Mouse (Mus musculus): ENCODE measurements around the gene Rfx7. TPM values are rescaled to one million over a fixed set of nuclear protein-coding genes. Genes with fewer than 3 reads are reported as not detected.
"Not testable (repeated sequence)": the region's sequence is repeated elsewhere in the genome, so short reads cannot be mapped to it uniquely, and the experiment has no call there.

Gene Rfx7
- polyA plus RNA-seq, 1 experiment from 2014 or later, result 21.3 TPM

DNA sequence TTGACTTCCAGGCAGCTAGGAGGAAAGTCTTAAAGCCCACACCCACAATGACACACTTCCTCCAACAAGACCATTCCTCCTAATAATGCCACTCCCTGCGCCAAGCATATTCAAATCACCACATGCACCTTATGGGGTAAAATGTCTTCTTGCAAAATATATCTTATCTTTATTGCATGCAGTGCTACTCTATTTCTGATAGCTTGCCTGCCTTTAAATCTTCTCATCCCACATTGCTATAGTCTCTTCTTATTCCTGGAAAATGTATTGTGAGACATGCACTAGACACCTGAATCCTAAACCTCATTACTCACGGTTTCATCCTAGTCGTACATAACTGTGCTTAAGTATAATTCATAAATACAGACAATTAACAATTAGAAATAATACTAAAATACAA lies 31.2 kb downstream of the Rfx7 start:
- no peak overlapping the region for H3K9ac ChIP-seq
- WGBS, result 94% methylated on average over 3 of the region's 3 CpGs
- no peak overlapping the region for H3K4me2 ChIP-seq (replicated peaks)
- no peaks in the 10 kb centered on the region for H3K27me3 ChIP-seq
- no peaks in the 10 kb centered on the region for H3K36me3 ChIP-seq
- H3K4me3 ChIP-seq, result no peak overlapping the region
- no peak for ATAC-seq (ENCODE audit: low FRiP score)
- H3K27ac ChIP-seq, result no peak overlapping the region
- H3K4me1 ChIP-seq, result no peaks in the 10 kb centered on the region
- H3K9me3 ChIP-seq (replicated peaks), result no peaks in the 10 kb centered on the region; the same call in 1 of the 2 replicates

- H3K4me1 ChIP-seq, result no peaks in the 10 kb centered on the region
- H3K4me3 ChIP-seq, result no peak overlapping the region
- H3K9me3 ChIP-seq (replicated peaks), result no peaks in the 10 kb centered on the region; the same call in 1 of the 2 replicates
- no peak overlapping the region for H3K4me2 ChIP-seq (replicated peaks)
- no peaks in the 10 kb centered on the region for H3K27me3 ChIP-seq
- H3K36me3 ChIP-seq, result no peaks in the 10 kb centered on the region
- WGBS, result 39% methylated on average over 2 of the region's 2 CpGs
- no peak overlapping the region for H3K9ac ChIP-seq
- ATAC-seq (ENCODE audit: low FRiP score), result no peak
- no peak overlapping the region for H3K27ac ChIP-seq
Measured at GRCm38 (mm10) chr9:72567116-72567515, 35.1 kb downstream of the Rfx7 start.

- no peak for ATAC-seq (ENCODE audit: low FRiP score)
- H3K36me3 ChIP-seq, result no peaks in the 10 kb centered on the region
- H3K27ac ChIP-seq, result no peak overlapping the region
- no peaks in the 10 kb centered on the region for H3K9me3 ChIP-seq (replicated peaks)
- H3K4me2 ChIP-seq (replicated peaks), result no peak overlapping the region
- no peak overlapping the region for H3K9ac ChIP-seq
- H3K27me3 ChIP-seq, result no peaks in the 10 kb centered on the region
- whole genome bisulfite sequencing, result 39% methylated on average over 3 of the region's 3 CpGs
- no peak overlapping the region for H3K4me3 ChIP-seq
- H3K4me1 ChIP-seq, result no peaks in the 10 kb centered on the region
Measured at GRCm38 (mm10) chr9:72580216-72580615, 48.2 kb downstream of the Rfx7 start.

DNA sequence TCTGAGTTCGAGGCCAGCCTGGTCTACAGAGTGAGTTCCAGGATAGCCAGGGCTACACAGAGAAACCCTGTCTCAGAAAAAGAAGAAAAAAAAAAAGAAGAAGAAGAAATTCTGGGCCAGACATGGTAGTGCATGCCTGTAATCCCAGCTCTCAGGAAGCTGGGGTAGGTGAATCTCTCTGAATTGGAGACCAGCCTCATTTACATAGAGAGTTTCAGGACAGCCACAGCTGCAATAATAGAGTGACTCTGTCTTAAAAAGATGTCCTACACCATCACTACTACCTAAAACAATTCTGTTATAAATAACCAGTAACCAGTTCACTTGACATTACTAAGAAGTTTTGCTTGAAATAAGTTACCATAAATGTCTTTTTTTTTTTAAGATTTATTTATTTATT lies 58.8 kb downstream of the Rfx7 start:
- no peak overlapping the region for H3K4me2 ChIP-seq (replicated peaks)
- no peak for ATAC-seq (ENCODE audit: low FRiP score)
- WGBS, result 94% methylated on average over 1 of the region's 1 CpGs
- no peak overlapping the region for H3K27ac ChIP-seq
- H3K4me1 ChIP-seq, result no peaks in the 10 kb centered on the region
- H3K27me3 ChIP-seq, result no peaks in the 10 kb centered on the region
- H3K36me3 ChIP-seq, result 0 out of 2 replicates have a peak, but pooled peaks cover 4% of the 10 kb centered on the region
- no peak overlapping the region for H3K9ac ChIP-seq
- no peak overlapping the region for H3K4me3 ChIP-seq
- H3K9me3 ChIP-seq (replicated peaks), result no peaks in the 10 kb centered on the region

DNA sequence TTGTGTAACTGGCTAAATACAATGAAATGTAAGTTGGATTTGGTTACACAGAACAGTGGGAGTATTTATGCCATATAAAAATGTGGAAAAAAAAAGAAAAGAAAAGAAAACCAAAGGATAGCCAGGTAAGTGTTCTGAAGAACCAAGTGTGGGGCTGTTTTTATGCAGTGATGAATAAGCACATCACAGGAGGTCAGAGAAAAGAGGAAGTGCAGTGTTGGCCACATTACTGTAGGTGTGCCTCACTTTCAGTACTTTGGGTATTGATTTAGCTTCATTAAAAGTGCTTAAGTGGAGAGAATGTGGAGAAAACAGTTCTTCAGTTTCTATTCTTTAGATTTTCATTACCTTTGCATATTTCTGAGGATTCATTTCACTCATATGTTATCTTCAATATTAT lies 60.0 kb downstream of the Rfx7 start:
- no peak for ATAC-seq (ENCODE audit: low FRiP score)
- no peaks in the 10 kb centered on the region for H3K4me1 ChIP-seq
- no peak overlapping the region for H3K9ac ChIP-seq
- 0 out of 2 replicates have a peak, but pooled peaks cover 4% of the 10 kb centered on the region for H3K36me3 ChIP-seq
- no peak overlapping the region for H3K27ac ChIP-seq
- no peaks in the 10 kb centered on the region for H3K27me3 ChIP-seq
- H3K4me2 ChIP-seq (replicated peaks), result no peak overlapping the region
- no peaks in the 10 kb centered on the region for H3K9me3 ChIP-seq (replicated peaks)
- H3K4me3 ChIP-seq, result no peak overlapping the region

DNA sequence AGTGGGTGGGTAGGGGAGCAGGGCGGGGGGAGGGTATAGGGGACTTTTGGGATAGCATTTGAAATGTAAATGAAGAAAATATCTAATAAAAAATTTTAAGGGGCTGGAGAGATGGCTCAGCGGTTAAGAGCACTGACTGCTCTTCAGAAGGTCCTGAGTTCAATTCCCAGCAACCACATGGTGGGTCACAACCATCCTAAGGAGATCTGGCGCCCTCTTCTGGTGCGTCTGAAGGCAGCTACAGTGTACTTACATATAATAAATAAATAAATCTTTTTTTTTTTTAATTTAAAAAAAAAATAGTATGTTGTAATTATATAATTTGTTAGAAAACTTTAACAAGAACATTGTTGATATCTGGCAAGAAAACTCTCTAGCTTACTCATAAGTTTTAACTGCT lies 62.6 kb downstream of the Rfx7 start:
- WGBS, result 82% methylated on average over 4 of the region's 4 CpGs
- H3K4me3 ChIP-seq; H3K27me3 ChIP-seq; H3K27ac ChIP-seq; H3K4me2 ChIP-seq (replicated peaks); ATAC-seq (ENCODE audit: low FRiP score); H3K9ac ChIP-seq; H3K4me1 ChIP-seq; H3K36me3 ChIP-seq; H3K9me3 ChIP-seq (replicated peaks): not testable (repeated sequence)

- Histone ChIP-seq H3K4me3 (no peak overlapping the region), H3K36me3 (peaks cover 7% of the 10 kb centered on the region; the same call in 1 of the 2 replicates), H3K9ac (no peak overlapping the region), H3K9me3 (replicated peaks) (no peaks in the 10 kb centered on the region), H3K27me3 (no peaks in the 10 kb centered on the region), H3K27ac (no peak overlapping the region), H3K4me2 (replicated peaks) (no peak overlapping the region), H3K4me1 (no peaks in the 10 kb centered on the region)
- 98% methylated on average over 3 of the region's 3 CpGs for WGBS
- no peak for ATAC-seq (ENCODE audit: low FRiP score)
Measured at GRCm38 (mm10) chr9:72600142-72600541, 68.1 kb downstream of the Rfx7 start.

DNA sequence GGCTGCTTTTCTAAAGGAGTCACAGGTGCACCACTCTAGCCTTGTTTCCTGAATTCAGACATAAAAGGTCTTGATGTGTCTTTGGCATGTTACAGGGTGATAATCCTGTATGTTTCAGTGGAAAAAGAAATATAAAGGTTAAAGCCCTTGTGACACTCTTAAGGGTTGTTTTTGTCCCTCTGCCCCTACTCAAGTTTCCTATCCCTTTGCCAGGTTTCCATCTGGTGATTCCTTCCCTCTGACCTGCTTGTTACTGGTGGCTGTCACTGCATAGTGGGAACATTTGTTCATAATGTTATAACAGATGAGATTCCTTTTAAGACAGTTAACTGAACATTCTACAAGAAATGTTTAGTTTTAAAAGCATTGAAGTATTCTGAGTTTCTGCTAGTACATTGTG lies 77.7 kb downstream of the Rfx7 start:
- Histone ChIP-seq H3K27me3 (no peaks in the 10 kb centered on the region), H3K4me1 (no peaks in the 10 kb centered on the region), H3K36me3 (peaks cover 25% of the 10 kb centered on the region), H3K4me3 (no peak overlapping the region), H3K9me3 (replicated peaks) (no peaks in the 10 kb centered on the region), H3K27ac (no peak overlapping the region), H3K9ac (no peak overlapping the region), H3K4me2 (replicated peaks) (no peak overlapping the region)
- no peak for ATAC-seq (ENCODE audit: low FRiP score)

- Histone ChIP-seq H3K4me1 (no peaks in the 10 kb centered on the region), H3K27ac (no peak overlapping the region), H3K4me3 (no peak overlapping the region), H3K36me3 (peaks cover 45% of the 10 kb centered on the region), H3K27me3 (no peaks in the 10 kb centered on the region), H3K9ac (no peak overlapping the region), H3K4me2 (replicated peaks) (no peak overlapping the region), H3K9me3 (replicated peaks) (no peaks in the 10 kb centered on the region)
- no peak for ATAC-seq (ENCODE audit: low FRiP score)
- WGBS, result 90% methylated on average over 2 of the region's 2 CpGs
Measured at GRCm38 (mm10) chr9:72613884-72614283, 81.8 kb downstream of the Rfx7 start.

GRCm38 (mm10) chr9:72614786-72615480 lies 82.9 kb downstream of the Rfx7 start:
- no peaks in the 10 kb centered on the region for H3K4me1 ChIP-seq
- no peak overlapping the region for H3K4me2 ChIP-seq (replicated peaks)
- no peak overlapping the region for H3K9ac ChIP-seq
- H3K27me3 ChIP-seq, result no peaks in the 10 kb centered on the region
- no peaks in the 10 kb centered on the region for H3K9me3 ChIP-seq (replicated peaks)
- H3K36me3 ChIP-seq, result peaks cover 45% of the 10 kb centered on the region
- no peak overlapping the region for H3K4me3 ChIP-seq
- 0 out of 2 replicates have a peak overlapping the region, but pooled peaks have one; percentile 30 for H3K27ac ChIP-seq
- WGBS, result 77% methylated on average over 6 of the region's 6 CpGs
- no peak for ATAC-seq (ENCODE audit: low FRiP score)

GRCm38 (mm10) chr9:72618037-72618436 lies 86.0 kb downstream of the Rfx7 start:
- no peaks in the 10 kb centered on the region for H3K4me1 ChIP-seq
- WGBS, result 90% methylated on average over 3 of the region's 3 CpGs
- no peaks in the 10 kb centered on the region for H3K9me3 ChIP-seq (replicated peaks)
- peaks cover 37% of the 10 kb centered on the region for H3K36me3 ChIP-seq
- no peak for ATAC-seq (ENCODE audit: low FRiP score)
- H3K27ac ChIP-seq, result no peak overlapping the region
- no peak overlapping the region for H3K4me2 ChIP-seq (replicated peaks)
- no peak overlapping the region for H3K9ac ChIP-seq
- no peaks in the 10 kb centered on the region for H3K27me3 ChIP-seq
- H3K4me3 ChIP-seq, result no peak overlapping the region

- no peaks in the 10 kb centered on the region for H3K27me3 ChIP-seq
- peaks cover 10% of the 10 kb centered on the region; the same call in 1 of the 2 replicates for H3K4me1 ChIP-seq
- no peak overlapping the region for H3K27ac ChIP-seq
- H3K9me3 ChIP-seq (replicated peaks), result no peaks in the 10 kb centered on the region
- H3K9ac ChIP-seq, result no peak overlapping the region
- no peak overlapping the region for H3K4me2 ChIP-seq (replicated peaks)
- H3K4me3 ChIP-seq, result no peak overlapping the region
- WGBS, result 96% methylated on average over 1 of the region's 1 CpGs
- ATAC-seq (ENCODE audit: low FRiP score), result no peak
- peaks cover 18% of the 10 kb centered on the region for H3K36me3 ChIP-seq
Measured at GRCm38 (mm10) chr9:72623605-72624004, 91.6 kb downstream of the Rfx7 start.

GRCm38 (mm10) chr9:72627598-72627997 lies 95.6 kb downstream of the Rfx7 start:
- WGBS, result 37% methylated on average over 1 of the region's 1 CpGs
- Histone ChIP-seq H3K36me3 (peaks cover 6% of the 10 kb centered on the region; the same call in 1 of the 2 replicates), H3K27me3 (no peaks in the 10 kb centered on the region)

More at GRCm38 (mm10) chr9:72627598-72627997, 95.6 kb downstream of the Rfx7 start:
- H3K9me3 ChIP-seq (replicated peaks), result no peaks in the 10 kb centered on the region
- H3K4me3 ChIP-seq, result no peak overlapping the region
- no peak overlapping the region for H3K27ac ChIP-seq
- no peak overlapping the region for H3K9ac ChIP-seq
- H3K4me1 ChIP-seq, result peaks cover 11% of the 10 kb centered on the region; the same call in 1 of the 2 replicates
- H3K4me2 ChIP-seq (replicated peaks), result no peak overlapping the region
- ATAC-seq (ENCODE audit: low FRiP score), result no peak
